Mouse (Mus musculus) adrenal gland, adult 18-20 months (tissue): ENCODE measurements at regions not wholly inside any gene's neighbourhood (a gene's known extent, or its start where the extent isn't known, plus 50 kb on each side); places are given as distances from the start of the nearest gene placed in this dataset.

Source experiments
- DNase-seq, 2 experiments: peaks; one replicate each; pipeline ENCODE4 v3.0.0; 2021 to 2022; ENCODE audit warnings: low spot score in 2 of 2

DNA sequence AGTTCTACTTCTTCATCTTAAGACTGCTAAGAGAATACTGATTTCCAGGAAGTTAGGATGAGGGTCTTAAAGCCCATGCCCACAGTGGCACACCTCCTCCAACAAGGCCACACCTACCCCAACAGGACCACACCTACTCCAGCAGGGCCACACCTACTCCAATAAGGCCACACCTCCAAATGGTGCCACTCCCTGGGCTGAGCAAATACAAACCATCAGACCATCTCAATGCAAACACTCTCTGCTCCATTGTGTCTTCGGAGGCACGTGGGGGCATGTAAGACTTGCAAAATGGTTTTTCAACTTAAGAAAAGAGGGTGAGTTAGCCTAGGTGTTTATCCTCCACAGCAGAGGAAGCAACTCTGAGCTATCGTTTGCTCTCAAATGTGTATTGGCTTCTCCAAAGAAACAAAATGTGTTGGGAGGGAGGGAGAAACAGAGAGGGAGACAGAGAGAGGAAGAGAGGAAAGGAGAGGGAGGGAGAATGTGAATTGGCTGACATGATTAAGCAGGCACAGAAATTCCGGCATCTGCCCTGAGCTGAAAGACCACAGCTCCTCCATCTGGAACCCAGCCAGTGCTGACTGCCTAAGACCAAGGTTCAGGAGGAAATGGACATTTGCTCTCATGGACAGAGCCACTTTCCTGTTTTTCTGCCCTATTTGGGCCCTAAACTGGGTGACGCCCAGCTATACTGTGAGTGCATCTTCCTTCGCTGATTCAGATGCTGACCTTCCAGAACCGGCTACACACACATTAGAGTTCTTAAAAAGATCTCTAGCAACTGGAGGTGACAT is 356.2 kb downstream of the Ice1 start:
- no peak for DNase-seq

DNA sequence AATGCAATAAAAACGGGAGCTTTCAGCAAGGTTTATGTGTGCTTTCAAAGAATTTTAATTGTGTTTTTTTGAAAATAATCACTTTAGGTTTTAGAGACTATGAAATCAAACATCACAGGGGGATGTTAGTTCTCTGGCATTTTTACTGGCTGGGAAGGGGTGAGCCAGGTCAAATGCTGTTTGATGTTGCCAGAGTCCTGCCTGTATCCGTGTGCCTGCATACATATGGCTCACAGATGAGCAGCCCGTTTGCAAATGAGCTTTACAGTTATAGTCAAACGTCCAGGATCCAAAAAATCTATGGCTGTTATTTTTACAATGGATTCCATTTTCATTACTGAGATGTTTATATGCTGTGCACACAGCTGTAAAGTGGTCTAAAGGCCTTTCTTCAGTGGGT is 354.7 kb downstream of the Ice1 start:
- DNase-seq = no peak

DNA sequence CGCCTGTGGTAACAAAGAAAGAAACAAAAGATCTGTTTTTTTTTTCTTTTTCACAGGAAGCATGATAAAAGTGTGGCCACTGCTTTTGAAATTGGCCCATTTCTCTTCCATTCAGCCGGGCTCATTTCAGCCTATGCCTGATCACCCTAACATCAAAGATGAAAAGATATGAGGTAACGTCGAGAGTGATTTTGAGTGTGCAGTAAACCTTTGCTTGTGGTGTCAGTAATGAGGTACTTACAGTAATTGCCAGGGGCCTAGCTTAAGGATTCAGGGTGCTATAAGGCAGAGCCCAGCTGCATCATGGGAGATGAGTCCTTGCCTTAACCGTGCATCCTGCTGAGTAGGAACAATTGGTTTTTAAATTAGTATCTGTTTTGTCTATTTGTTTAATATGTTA is 354.2 kb downstream of the Ice1 start:
- no peak for DNase-seq

DNA sequence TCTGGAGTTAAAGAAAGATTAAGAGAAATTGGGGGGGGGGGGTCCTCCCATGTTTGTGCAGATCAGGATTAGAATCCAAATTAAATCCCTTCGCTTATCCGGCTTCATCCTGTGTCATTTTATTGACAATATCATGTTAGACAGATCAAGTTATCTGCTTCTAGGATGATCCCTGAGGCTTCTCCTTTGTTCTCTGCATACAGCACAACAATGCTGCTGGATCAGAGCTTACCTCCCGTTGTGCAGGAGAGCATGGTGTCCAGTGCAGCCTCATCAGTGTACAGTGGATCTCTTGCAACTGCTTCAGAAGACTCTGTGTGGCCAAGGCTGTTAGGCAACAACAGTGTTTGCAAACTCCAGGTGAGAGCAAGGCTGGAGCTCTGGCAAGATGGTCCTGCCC is 344.7 kb downstream of the Ice1 start:
- no peak for DNase-seq

DNA sequence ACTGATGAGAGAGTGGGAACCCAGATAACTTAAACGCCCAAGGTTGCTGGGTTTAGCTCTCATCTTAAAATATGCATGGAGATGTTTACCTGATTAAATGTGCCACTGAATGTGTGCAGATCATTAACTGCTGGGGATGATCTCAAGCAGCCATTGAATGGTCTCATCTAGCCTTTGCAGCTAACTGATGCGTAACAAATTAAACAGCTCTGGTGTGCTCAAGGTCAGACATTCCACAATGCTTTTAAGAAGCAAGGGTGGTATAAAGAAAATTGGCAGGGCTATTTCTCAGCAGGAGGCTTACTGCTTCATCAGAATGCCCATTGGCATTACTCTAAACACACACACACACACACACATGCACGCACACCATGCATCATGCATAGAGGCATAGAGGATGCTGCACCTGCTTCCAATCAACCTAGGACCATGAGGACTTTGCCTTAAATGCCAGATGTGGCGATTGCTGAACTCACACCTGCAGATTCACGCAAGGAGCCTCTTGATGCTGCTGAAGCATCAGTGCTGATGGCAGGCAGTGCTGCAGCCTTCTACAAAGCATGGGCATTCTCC is 333.4 kb downstream of the Ice1 start:
- no peak for DNase-seq

DNA sequence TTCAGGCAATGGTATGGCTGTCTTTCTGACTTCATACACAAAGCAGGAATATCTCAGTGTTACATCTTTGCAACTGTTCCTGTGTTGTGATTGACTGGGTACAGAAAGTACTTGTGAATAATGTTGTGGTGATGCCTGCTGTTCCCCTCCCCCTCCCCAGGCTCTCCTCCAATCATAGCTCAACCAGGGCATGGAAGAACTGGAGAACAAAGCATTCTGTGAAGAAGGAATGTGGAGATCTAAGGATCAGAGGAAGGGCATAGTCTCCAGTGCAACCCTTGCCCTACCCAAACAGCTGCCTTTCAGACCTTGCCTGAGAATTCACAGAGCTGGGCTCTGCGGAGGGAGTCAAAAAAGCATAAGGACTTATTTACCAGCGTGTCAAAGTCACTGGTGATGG is 326.9 kb downstream of the Ice1 start:
- DNase-seq = no peak

DNA sequence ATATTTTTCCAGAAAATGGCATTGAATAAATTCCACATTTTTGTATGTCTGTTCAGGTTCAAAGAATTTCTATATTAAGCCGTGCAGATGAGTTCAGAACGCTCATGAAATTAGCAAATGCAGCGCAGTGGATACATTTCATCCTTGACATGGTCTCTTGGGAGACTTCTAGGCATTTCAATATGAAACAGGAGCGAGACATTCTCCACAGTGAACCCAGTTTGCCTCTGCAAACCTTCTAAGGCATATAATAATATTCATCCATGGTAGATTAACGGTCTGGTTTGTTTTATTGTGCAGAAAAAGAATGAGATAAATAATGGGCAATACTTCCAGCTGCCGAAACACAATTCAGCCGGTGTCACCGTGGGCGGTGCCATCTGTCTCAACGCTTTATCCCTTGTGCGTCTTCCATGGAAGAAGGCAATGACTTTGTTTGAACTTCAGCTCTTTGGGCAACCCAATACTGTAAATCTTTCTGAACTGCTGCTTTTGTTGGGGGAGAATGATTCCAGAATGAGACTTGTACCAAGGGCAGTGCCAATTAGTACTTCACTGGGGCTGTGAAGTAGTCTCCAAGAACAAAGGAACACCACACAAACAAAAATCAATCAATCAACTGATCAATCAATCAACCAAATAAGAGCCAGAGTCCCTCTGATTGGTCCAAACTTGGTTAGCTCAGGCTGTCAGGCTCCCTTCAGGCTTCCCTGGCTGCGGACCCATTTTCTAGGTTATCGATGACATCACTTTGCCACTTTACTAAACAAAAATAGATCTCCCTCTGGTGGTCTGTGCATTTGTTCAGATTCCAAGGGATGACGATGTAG is 326.0 kb downstream of the Ice1 start:
- no peak for DNase-seq

DNA sequence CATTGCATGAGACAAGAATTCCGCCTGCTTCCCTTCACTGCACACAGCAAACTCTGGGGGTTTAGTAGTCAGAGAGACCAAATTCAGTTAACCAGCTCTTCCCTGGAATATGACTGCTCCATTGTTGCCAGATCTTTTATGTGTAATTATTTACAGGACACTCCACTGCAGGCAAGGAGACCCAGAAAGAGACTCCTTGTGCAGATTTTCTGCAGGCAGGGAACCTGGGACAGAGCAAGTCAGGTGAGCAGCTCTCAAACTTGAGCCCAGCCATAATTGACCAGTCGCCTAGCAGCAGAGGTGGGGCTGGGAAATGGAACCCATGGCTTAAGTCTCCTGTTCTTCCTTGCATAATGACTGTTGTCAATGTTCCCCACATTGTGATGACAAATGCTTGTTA is 324.2 kb downstream of the Ice1 start:
- DNase-seq = no peak

DNA sequence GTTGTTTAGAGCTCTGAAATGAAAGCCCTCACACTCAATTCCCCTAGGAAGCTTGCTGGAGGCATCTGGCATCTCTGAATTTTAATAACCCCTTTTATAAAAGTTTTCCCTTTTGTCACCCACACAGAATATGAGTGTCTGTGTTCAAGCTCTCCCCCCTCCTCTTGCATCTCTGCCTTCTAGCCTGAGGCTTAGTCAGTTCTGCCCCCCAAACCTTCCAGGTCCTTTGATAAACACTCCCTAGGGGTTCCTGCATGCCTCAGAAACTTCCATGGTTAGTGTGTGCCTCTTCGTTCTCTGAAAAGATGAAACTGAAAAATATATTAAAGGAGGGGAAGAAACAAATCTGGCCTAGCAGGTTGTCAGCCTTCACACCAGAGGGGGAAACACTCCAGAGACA is 313.9 kb downstream of the Ice1 start:
- no peak for DNase-seq

DNA sequence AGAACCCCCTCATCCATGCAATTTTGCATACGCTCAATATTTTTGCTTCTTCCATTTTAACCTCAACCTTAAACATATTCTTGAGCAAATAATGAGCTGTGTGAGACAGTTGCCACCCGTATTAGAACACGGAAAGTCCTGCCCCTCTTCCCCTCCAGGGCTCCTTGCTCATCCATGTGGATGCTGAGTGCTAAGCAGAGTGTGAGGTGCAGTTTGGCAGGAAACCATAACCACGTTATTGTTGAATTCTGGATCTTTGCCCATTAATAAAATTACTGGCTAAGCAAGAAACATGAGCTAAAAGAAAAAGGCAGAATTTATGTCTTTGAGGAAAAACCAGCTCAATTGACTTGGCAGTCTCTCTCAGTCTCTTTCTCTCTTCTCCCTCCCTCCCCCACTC is 301.4 kb downstream of the Ice1 start:
- no peak for DNase-seq

DNA sequence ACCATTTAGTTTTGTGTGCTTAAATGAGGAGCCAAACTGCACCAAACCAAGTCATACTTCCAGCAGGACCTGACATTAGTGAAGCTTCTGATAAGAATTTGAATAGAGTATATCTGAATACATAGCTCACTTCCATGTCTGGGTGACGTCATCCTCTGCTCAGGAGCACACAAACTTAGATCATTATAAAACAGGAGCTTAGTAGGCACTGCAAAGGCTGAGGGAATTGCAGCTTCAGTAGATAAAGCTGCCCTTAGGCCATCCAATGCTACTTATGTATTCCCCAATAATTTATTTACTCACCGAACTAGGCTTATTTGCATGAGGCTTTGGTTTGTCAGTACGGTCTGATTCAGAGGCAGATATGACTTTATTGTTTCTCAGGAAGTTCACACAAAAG is 297.0 kb downstream of the Ice1 start:
- DNase-seq = no peak

DNA sequence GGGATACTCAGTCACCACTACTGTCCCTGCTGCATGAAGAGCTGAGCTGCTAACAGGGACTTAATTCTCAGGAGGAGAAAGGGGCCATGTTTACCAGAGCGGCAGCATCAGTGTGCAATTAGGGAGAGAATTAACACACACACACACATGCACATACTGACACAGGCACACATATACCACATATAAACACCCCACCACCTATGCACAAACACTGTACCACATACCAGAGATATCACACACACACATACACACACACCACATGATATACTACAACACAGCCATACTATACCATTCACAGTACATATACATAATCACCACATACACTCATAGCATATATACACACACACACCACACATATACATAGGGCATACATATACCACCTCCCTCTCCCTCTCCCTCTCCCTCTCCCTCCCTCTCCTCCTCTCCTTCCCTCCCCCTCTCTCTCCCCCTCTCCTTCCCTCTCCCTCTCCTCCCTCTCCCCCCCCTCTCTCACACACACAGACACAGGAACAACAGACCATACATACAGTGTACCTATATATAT is 294.2 kb downstream of the Ice1 start:
- no peak for DNase-seq

DNA sequence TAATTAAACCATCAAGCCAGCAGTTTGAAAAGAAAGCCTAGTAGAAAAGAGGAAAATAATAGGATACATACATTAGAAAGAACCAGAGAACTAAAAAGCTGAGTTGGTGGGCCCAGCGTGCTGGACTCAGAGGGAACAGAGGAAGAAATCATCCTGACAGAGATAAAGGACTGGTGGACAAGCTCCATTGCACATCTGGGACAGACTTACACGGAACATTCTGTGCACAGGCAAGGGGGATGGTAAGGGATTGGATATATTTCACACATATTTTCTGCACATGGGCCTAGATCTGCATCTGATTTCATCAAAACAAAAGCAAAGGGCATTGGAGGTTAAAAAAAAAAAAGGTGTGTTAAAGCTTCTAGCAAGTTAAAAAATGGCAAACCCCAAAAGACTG is 293.5 kb downstream of the Ice1 start:
- no peak for DNase-seq

DNA sequence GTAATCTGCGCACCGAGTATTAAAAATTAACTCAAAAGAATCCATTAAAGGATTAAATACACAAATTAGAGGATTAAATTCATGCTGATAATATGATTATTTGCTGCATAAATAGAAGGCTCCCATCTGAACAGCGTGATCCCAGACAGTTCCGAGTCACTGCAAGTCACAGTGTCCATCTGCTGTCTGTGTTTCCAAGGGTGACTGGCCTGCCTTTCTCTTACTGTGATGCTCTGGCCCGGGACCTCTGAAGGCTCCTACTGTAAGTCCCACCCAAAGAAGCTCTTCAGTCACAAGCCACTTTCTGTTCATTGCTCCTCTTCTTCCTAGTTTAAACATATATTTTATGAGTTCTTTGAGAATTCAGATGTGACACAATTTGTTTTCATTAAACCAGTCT is 293.1 kb downstream of the Ice1 start:
- no peak for DNase-seq

DNA sequence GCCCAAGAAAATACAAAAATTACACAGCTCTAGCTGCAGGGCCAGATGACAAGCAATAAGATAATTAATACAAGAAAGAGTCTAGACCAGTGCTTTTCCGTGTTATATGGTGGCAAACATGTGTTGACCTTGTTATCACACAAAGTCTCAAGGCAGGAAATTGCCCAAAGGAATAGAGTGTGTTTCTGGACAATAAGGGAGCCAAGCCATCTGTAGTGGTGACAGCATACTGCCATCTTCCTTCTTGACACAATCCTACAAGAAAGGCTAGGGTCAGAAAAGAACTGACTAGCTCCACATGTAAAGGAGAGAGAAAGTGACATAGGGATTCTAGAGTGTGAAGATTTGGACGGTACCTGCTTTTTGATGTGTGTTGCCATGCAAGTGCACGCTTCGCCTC is 289.0 kb downstream of the Ice1 start:
- DNase-seq = no peak

DNA sequence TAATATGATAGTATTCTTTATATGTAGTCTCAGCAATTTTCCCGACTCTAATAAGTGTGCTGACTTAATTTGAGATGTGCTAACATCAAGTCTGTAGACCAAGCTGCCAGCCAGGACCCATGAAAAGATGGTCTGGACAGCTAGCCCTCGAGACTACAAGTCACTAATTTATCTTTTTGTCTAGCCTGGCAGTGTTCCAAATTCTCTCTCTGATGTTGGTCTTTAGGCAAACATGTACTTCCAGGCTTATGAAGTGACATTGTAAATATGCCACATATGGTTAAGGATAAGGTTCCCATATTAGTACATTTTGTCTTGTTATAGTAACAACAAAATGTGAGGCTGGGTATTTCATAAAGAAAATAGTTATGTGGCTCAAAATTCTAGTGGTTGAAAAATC is 288.5 kb downstream of the Ice1 start:
- DNase-seq = no peak

DNA sequence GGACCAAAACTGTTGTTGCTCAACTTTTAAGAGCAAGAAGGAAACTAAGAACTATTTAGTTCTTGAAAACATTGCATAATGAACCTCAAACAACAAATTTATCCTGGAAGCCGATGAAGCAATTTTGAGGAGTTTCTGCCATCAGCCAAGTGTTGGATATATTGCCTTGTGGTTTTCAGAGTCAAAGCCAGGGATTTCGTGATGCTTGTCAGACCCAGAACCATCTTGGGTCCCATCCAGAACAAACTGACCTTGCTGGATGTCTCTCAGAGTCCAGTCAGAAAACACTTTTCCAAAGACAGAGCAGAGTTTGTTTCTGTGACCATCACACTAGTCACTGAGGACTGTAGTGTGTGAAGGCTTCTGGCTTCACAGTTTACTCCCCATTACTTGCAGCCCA is 267.8 kb downstream of the Ice1 start:
- DNase-seq = no peak

DNA sequence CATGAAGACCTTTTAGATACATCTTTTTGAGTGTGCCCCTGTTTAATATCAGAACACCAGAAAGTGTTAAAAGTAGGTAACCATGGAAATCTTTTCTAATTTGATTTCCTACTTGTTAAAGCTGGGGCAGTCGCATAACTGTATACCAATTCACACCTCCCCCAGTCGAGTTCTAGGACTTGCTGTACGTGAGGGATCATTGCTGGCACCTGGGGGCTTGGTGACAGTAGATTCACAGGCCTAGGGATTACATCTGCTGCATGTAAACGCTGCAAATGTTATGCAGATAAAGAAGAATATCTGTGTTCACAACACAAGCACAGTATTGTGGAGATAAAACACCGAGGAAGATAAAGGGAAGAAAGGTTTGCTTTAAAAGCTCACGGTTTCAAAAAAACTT is 256.7 kb downstream of the Ice1 start:
- no peak for DNase-seq

DNA sequence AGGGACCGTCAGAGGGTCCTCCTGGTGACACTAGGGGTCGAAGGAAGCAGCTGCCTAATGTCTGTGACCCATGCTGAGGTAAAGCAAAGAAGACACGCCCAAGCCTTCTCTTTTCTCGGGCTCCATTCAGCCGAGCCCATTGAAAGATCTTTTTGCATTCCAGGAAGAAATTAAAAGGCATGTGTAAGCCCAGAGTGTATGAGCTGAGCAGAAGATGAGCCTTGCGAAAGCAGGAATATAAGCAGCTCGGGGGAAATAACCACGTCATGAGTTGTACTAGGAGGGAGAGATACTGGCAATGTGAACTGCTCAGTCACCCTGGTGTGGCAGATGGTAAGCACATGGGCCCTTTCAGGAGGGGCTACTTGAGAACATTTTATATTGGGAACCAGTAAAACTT is 252.1 kb downstream of the Ice1 start:
- no peak for DNase-seq

DNA sequence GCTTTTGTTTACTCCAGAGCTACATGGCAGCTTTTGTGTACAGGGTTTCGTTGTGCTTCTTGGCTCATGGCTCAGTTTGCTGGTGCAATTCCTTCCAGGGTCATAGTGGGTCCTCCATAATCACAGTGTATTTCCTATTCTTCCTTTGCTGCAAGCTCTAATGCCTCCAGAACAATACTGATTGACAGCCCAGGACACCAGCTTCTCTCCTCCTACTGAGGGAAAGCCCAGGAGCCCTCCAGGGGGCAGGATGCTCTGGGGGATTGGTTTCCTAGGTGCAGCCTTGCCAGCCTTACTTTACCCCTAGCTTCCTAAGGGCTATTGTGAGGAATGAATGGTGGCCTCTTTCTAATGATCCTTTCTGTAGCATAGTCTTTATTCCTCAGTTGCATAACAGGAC is 224.6 kb downstream of the Ice1 start:
- no peak for DNase-seq

DNA sequence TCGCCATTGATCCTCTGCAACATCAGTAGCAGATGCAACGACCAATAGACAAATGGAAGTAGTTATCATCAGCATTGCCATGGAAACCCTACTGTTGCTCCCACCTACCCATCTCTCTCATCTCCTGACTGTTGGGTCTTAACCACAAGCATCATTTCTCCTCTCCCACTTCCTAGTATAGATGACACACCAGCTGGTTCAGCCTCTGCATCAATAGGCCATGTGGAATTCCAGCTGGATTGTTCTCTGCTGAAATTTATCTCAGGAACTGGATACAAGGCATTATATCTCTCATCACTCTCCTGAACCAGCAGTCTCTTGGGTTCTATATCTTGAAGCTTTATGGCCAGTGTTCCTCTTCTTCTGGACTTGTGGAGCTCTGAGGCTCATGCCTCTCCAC is 219.3 kb downstream of the Ice1 start:
- DNase-seq = no peak

DNA sequence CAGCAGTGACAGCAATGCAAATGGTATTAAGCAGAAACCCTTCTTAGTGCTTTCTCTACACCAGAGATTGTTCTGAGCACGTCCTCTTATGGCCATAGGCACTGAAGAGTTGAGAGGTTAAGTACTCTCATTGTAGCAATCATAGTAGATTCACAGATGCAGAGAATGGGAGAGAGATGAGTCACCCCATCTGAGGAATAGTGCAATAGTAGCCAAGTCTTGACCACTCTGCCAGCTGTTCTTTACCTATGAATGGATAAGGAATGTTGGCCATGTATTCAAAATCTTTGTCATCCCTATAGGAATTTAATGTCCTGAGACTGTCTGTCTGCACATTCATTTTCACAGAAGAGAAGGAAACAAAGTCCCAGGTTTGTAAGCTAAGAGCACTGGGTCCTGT is 198.0 kb downstream of the Ice1 start:
- DNase-seq = no peak
